Mouse (Mus musculus): ENCODE results near the gene Olfr786.

DNA sequence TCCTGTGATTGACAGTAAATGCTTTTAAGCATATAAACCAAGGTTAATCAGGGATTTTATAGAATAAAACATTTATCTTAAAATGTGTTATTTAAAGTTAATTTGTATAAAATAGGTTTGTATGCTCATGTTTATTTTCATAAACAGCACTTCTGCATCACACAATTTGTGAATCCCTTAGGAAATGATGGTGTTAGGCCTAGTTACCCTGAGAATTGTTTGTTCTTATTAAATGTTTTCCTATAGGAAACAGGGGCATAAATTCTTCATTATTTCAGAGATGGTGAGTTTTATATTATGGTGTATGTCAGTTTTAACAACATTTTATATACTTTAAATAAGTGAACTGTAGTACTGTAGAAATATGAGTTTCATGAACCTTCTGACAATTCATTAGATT lies 43.3 kb upstream of the Olfr786 start, which contains the start of gene Olfr784:
- TF ChIP-seq POLR2A (IDR thresholded peaks at IDR 0.05; ENCODE audit: borderline replicate concordance, low read depth, low read length): no peak
- no peak for TF ChIP-seq CTCF (IDR thresholded peaks at IDR 0.05; ENCODE audit: low read depth, low read length)

Measured in bone marrow macrophage, adult 2 months (primary cell).